Comparison of ENCODE assay signal across 25 mouse cellular contexts in the genomic region with DNA sequence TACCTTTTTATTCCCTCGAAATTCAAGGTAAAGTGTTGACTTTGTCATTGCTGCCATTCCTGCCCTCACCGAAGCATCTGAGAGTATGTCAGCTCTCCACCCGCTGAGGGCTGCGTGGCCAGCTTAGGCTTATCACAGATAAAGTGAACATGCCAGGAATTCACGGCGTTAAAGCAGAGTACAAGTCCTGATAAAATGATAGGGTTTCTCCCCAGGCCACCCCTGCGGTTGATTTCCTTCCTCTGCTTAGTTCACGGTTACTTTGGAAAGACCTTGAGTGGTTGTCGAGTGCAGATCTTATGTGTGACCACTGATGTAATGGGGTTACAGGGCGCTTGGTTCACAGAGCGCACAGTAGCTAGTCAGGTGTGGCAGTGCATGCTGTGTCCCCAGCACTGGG. TPM values are rescaled to one million over a fixed set of nuclear protein-coding genes. Genes with fewer than 3 reads are reported as not detected.
DNase-seq lines count a peak whose midpoint lies in the region; ATAC-seq and TF ChIP-seq lines count a peak whose summit lies in the region.
"Had no signal": no experiment of that assay in that cellular context is flagged by ENCODE, and none has a peak within 500 bp of the region (broad histone marks: within the 10 kb centered on the region; RNA-seq: fewer than 3 reads in every experiment).

No protein-coding gene starts in this region.

- no peak for TF ChIP-seq CTCF in lung, embryonic 14.5 days (IDR thresholded peaks at IDR 0.05; ENCODE audit: low read depth)
- no peak for TF ChIP-seq CTCF in layer of hippocampus, adult 2 months (conservative IDR thresholded peaks at IDR 0.05)

- H3K36me3 ChIP-seq in lung, embryonic 14.5 days (ENCODE audit: insufficient read depth) = peaks cover 88% of the 10 kb centered on the region
- H3K36me3 ChIP-seq in hindbrain, embryonic 10.5 days = peaks cover 92% of the 10 kb centered on the region

- no peak overlapping the region for H3K27ac ChIP-seq in lung, embryonic 14.5 days (ENCODE audit: low read depth)
- no peak overlapping the region for H3K27ac ChIP-seq in hindbrain, embryonic 10.5 days
- no peak overlapping the region for H3K27ac ChIP-seq in layer of hippocampus, adult 2 months
- H3K27ac ChIP-seq: embryonic facial prominence, embryonic 12.5 days; forebrain, embryonic 12.5 days; gastrocnemius, adult 2 months; hindbrain, embryonic 15.5 days; limb, embryonic 12.5 days; macrophage had no signal

- 0 out of 2 replicates have a peak, but pooled peaks have one; percentile 6 for ATAC-seq in lung, embryonic 14.5 days (ENCODE audit: insufficient read depth)
- ATAC-seq: activated CD4-positive, CD25-positive, alpha-beta regulatory T cell, adult 4 months had no signal

- H3K4me2 ChIP-seq in lung, embryonic 14.5 days = no peak overlapping the region
- H3K4me2 ChIP-seq: embryonic facial prominence, embryonic 12.5 days; forebrain, embryonic 12.5 days; hindbrain, embryonic 15.5 days; limb, embryonic 12.5 days; midbrain, embryonic 11.5 days had no signal

- no peak overlapping the region for H3K9ac ChIP-seq in lung, embryonic 14.5 days
- H3K9ac ChIP-seq: embryonic facial prominence, embryonic 12.5 days; forebrain, embryonic 12.5 days; hindbrain, embryonic 15.5 days; limb, embryonic 12.5 days had no signal

- H3K27me3 ChIP-seq in lung, embryonic 14.5 days (ENCODE audit: insufficient read depth, low read length) = no peaks in the 10 kb centered on the region
- no peaks in the 10 kb centered on the region for H3K27me3 ChIP-seq in hindbrain, embryonic 10.5 days (ENCODE audit: insufficient read depth, poor library complexity, severe bottlenecking)
- H3K27me3 ChIP-seq: embryonic facial prominence, embryonic 12.5 days; forebrain, embryonic 12.5 days; hindbrain, embryonic 15.5 days; limb, embryonic 12.5 days had no signal

- WGBS in lung, embryonic 14.5 days = 75% methylated on average over 11 of the region's 11 CpGs
- 93% methylated on average over 11 of the region's 11 CpGs for WGBS in hindbrain, embryonic 10.5 days

- no peak overlapping the region for H3K4me3 ChIP-seq in lung, embryonic 14.5 days (ENCODE audit: low read depth, low read length)
- no peak overlapping the region for H3K4me3 ChIP-seq in hindbrain, embryonic 10.5 days
- H3K4me3 ChIP-seq in layer of hippocampus, adult 2 months = no peak overlapping the region
- H3K4me3 ChIP-seq: embryonic facial prominence, embryonic 12.5 days; erythroblast, embryonic 14.5 days; forebrain, embryonic 12.5 days; gastrocnemius, adult 2 months; hindbrain, embryonic 15.5 days; limb, embryonic 12.5 days had no signal

- H3K9me3 ChIP-seq in lung, embryonic 14.5 days (ENCODE audit: low read depth, low read length) = no peaks in the 10 kb centered on the region
- H3K9me3 ChIP-seq in hindbrain, embryonic 10.5 days = no peaks in the 10 kb centered on the region
- H3K9me3 ChIP-seq: embryonic facial prominence, embryonic 12.5 days; forebrain, embryonic 12.5 days; hindbrain, embryonic 15.5 days; limb, embryonic 12.5 days had no signal

- peak; percentile 65 to 78 for DNase-seq in lung, adult 18-20 months
- no peak for DNase-seq in lung, postnatal 14 days
- DNase-seq in lung, embryonic 14.5 days = no peak
- peak; percentile 78 for DNase-seq in lung, postnatal 36 days
- no peak for DNase-seq in hindbrain, embryonic 10.5 days (ENCODE audit: low spot score)
- no peak for DNase-seq in left cerebral cortex, adult 9 months (ENCODE audit: low spot score in 2 of 2)
- DNase-seq in layer of hippocampus, adult 2 months (ENCODE audit: low spot score in 2 of 2) = no peak
- DNase-seq: adrenal gland, postnatal 10 days; cerebellum, adult 18-20 months; cerebellum, postnatal 14 days; gastrocnemius, adult 2 months; heart, postnatal 4 days; kidney, adult 2 months; kidney, postnatal 14 days; thymus, postnatal 14 days had no signal

- H3K4me1 ChIP-seq in lung, embryonic 14.5 days (ENCODE audit: insufficient read depth) = no peaks in the 10 kb centered on the region
- peaks cover 4% of the 10 kb centered on the region for H3K4me1 ChIP-seq in hindbrain, embryonic 10.5 days (replicated peaks)

RNA-seq across cellular contexts. Expression of gene Ddx47, which starts 5.8 kb away (rescaled TPM):
- polyA plus RNA-seq in lung, embryonic 14.5 days (2014; fragmentation: Nextera tagmentation; extraction: Ambion mirVana) = 119 and 120 TPM in 2 replicates
- polyA plus RNA-seq in hindbrain, embryonic 10.5 days (2016; fragmentation: Nextera tagmentation; extraction: Ambion mirVana) = 96.1 and 106 TPM in 2 replicates
- total RNA-seq in layer of hippocampus, adult 2 months (2021) = 10 to 100 TPM; 58.9 to 60.5 TPM

RNA-seq across cellular contexts. Expression of gene Apold1, which starts 35.7 kb away (rescaled TPM):
- 0.43 and 0.83 TPM in 2 replicates for polyA plus RNA-seq in lung, embryonic 14.5 days (2014; fragmentation: Nextera tagmentation; extraction: Ambion mirVana)
- 2.7 and 2.9 TPM in 2 replicates for polyA plus RNA-seq in hindbrain, embryonic 10.5 days (2016; fragmentation: Nextera tagmentation; extraction: Ambion mirVana)
- total RNA-seq in layer of hippocampus, adult 2 months (2021) = 1 to 10 TPM; 1.9 to 2.5 TPM
- total RNA-seq: neutrophil, adult 5-6 weeks had no signal

RNA-seq across cellular contexts. Expression of gene Gprc5a, which starts 48.2 kb away (rescaled TPM):
- 42.5 and 48.7 TPM in 2 replicates for polyA plus RNA-seq in lung, embryonic 14.5 days (2014; fragmentation: Nextera tagmentation; extraction: Ambion mirVana)
- polyA plus RNA-seq in hindbrain, embryonic 10.5 days (2016; fragmentation: Nextera tagmentation; extraction: Ambion mirVana) = 3.2 and 3.5 TPM in 2 replicates
- under 1 TPM in 1 of 2 experiments, not detected in 1; 0.41 TPM for total RNA-seq in layer of hippocampus, adult 2 months (2021)
- total RNA-seq: layer of hippocampus, postnatal 25 days had no signal
- polyA plus RNA-seq: erythroblast, embryonic 14.5 days had no signal

Comparison
In these comparisons a context has a peak if more than half of its experiments do, and no peak if none do; other contexts are left out.
1. DNase-seq: peak in lung, adult 18-20 months (2 of 2) and lung, postnatal 36 days (single experiment); none in lung, postnatal 14 days (single experiment), lung, embryonic 14.5 days (single experiment), hindbrain, embryonic 10.5 days (single experiment), left cerebral cortex, adult 9 months (0 of 2) and layer of hippocampus, adult 2 months (0 of 2).